Mouse (Mus musculus): ENCODE measurements around the gene Shb.
"Not testable (repeated sequence)": the region's sequence is repeated elsewhere in the genome, so short reads cannot be mapped to it uniquely, and the experiment has no call there.

Shb gene

DNA sequence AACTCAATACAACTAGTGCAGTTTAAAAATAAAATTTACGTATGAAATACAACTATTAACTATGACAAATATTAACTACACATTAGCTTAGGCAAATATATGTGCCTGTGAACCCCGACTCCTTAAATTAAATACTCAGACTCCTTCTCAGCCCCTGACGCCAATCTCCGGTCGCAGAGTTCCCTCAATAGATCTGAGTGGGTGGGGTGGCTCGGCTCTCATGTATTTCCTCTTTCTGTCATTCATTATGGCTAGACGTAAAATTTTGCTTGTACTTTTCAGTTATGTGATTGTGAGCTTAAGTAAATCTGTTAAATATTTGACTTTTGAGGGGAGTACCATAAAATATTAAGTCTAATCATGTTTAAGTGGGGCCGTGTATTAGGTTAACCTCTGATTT lies 139.3 kb downstream of the Shb start:
- no peak for DNase-seq (ENCODE audit: low spot score)

DNA sequence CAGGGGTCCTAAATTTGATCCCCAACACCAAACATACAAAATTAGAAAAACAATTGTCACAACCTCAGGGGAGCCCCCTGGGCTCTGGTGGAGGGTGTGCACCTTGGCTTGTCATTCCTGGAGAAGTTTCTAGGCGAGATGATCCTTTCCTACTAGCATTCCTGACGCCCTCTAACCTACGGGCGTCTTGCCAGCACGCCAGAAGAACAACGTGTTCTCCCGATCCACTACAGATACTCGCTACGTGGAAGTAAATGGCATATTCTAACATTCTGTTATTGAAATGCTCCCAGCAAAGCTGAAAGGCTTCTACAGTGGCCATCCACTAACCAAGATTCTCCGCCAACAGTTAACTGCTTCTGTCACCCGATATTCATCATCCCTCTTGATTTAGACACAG lies 139.7 kb downstream of the Shb start:
- DNase-seq (ENCODE audit: low spot score) = no peak

DNA sequence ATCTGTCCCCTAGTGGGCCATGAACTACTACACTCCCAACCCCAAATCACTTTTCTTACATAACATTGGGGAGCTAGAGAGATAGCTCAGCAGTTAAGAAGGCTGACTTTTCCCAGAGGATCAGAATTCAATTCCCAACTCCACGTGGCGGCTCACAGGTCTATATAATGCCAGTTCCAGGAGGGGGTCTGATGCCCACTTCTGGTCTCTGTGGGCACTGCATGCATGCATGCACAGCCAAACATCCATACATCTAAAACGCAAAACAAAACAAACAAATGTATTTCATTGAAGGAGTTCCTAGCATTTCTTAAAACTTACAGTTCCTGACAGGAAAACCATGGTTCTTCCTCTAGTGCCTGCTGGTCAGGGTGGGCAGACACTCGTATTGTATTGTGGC lies 140.2 kb downstream of the Shb start:
- no peak for DNase-seq (ENCODE audit: low spot score)

DNA sequence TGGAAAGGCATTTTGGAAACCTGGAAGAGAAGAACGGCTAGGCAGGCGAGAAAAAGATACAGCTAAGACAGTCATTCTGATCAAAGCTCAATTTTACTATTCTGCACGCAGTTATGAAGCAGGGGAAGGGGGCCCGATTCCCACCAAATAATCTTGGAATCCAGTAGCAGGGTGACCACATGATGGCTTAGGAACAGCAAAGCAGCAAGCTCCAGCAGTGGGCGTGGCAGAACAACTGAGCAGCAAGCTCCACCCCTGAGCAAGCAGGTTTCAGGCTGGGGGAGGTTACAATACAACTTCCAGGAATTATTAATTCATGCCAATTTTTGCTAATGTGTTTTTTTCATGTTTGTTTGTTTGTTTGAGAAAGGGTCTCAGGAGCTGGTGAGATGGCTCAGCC lies 145.0 kb downstream of the Shb start:
- DNase-seq (ENCODE audit: low spot score) = not testable (repeated sequence)

DNA sequence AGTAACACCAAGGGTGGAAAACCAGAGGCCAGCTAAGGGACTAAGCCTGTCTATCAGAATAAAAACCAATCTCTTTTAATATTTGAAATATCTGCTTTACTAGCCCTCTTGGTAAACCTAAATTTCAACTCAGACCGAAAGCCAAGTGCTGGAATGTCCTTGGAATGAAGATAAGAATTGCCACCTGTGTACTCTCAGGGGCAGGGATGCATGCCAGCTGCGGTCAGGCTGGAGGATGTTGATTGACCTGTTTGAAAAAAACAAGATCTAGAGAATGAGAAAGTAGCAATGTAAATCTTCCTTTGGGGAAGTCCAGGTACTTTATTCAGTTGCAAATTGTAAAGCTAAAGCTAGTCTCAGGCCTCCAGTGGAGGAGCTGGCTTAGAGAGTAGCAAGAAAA lies 150.1 kb downstream of the Shb start:
- not testable (repeated sequence) for DNase-seq (ENCODE audit: low spot score)

DNA sequence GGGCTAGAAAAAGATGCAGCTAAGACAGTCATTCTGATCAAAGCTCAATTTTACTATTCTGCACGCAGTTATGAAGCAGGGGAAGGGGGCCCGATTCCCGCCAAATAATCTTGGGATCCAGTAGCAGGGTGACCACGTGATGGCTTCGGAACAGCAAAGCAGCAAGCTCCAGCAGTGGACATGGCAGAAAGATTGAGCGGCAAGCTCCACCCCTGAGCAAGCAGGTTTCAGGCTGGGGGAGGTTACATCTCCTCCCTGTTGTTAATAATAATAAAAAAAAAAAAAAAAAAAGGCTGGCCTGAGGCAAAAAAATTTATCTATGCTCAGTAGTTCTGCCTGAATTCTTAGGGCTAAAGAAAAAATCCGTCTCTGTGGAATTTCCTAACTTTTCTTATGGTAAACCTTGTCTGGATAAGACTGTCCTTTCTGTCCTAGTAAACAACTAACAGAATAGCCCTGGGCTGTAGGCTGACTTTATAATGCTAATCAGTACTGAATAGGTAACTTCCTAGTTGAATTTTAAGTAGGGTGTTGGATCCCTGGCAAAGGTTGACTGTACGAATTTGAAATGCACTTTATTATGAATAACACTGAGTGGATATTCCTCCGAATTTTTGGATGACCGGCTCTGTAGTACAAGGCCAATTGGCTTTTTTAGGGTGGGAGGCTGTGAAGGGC lies 151.2 kb downstream of the Shb start:
- DNase-seq (ENCODE audit: low spot score) = not testable (repeated sequence)

DNA sequence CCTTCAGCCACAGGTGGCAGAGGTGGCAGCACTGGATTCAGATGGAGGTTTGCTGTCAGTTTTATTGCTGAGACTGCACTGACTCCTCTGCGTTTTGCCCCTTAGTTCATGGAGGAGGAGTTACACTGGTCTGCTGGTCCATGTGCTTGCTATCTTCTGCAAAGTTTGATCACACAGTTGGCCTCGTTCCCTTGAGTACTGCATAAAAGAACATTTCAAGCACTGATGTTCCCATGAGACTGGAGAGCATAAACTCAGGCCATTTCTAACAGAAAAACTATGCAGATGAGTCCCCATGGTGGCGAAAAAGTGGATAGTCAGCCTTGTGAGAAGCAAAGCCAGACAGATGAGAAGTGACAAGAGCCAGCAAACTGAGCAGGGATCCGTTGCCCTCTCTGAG lies 155.7 kb downstream of the Shb start:
- peak; percentile 56 for DNase-seq (ENCODE audit: low spot score)

DNA sequence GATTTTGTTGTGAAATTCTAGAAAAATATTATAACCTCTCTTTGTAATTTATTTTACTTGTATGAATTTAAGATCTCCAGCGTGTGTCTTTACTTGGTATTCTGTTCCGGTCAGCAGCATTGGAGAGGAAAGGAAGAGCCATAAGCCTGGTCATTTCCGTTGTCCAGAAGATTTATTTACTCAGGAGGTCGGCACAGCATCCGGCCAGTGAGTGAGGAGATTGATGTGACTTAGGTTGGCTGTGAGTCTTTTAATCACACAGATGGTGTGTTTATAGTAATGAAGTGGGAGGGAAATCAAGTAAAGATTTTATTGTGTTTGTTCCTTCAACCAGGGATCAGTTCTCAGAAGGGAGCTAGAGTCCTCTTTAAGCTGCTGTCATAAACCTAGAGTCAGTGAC lies 157.4 kb downstream of the Shb start:
- DNase-seq (ENCODE audit: low spot score) = no peak
